Mouse (Mus musculus) cerebellum, adult 11 months (tissue): ENCODE data around the gene Clpx.
"Not testable (repeated sequence)": the region's sequence is repeated elsewhere in the genome, so short reads cannot be mapped to it uniquely, and the experiment has no call there.

Source experiments
- DNase-seq: peaks from one replicate; pipeline ENCODE4 v3.0.0; 2022

Clpx gene

DNA sequence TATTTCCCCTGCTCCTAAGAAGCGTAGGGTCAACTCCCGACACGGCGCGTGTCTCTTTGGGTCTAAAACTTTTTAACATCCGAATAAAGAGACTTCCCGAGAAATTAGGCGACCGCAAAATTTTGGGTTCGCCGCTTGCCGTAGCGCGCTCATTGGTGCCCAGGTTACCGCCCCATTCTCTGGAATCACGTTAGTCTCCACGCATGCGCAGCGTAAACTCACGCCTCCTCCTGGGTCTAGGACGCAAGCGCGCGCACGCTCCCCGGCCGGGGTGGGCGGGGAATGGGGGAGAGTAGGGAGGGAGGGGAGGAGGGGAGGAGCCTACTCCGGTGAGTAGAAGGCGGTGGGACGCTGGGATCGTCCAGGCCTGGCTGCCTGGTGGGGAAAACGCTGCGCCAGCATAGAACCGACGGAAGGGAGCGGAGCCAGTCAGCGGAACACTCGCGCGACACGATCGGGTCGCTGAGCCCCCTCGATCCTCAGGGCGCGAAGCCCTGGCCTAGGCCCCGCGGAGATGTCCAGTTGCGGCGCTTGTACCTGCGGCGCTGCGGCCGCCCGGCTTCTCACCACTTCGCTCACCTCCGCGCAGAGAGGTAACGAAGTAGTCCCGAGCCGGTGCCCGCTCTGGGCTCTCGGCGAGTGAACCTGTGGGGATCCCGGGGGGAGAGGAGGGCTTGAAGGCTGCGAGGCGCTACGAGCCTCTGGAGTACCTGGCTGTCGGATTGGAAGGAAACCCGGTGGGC, at the start of gene Clpx:
Gene Clpx, plus strand, starts transcription at position 288 of the 743 bp plus-strand sequence.
- peak; percentile 97 for DNase-seq

DNA sequence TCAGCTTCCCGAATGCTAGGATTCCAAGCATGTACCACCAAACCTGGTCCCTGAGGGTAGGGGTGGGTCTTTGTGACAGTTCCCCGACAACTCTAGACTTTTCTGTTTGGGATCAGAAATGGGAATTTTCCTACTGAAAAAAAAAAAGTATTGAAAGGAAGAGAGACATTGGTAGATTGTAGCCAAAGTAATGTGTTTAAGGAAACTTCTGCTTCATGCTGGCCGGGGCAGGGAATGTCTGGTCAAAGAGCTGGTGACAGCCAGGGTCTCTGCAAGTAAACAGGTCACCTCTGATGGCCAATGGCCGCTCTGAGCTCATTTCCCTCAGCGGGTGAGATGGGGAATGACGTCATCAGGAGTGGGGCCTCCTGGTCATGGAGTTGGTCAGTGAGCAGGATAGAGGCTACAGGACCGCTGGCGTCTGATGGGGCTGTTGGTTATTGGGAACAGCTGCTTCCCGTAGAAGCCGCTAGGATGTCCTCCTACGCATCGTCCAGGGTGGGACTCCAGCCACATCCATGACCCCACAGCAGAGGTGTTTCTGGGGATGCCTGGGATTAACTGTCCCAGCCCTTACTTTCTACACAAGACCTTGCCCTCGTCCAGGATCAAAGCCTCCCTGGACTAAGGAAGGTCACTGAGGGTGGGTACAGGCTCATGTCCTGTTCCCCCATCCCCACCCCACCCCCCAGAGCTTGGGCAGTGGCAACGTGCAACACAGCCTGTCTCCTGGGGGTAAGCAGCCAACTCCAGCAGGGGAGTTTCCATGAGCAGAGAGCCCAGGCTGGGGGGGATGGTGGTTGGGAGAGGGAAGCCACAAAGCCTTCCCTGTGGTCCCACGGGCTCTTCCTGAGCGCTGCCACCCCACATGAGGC, 46.3 kb upstream of the Clpx start:
- DNase-seq = no peak

DNA sequence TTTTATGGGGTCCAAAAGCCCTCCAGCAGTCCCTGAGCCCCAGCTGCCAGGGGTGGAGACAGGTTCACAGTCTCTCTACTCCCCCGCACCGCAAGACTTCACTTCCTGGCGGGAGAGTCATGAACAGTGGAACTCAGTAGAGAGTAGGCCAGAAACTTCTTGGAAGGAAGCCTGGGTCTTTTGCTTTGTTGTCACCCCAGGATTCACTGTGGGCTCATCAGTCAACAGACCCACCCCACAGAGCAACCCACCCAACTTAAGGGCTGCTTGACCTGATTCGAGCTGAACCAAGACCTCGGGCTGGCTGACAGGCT, 45.7 kb upstream of the Clpx start:
- DNase-seq = no peak

DNA sequence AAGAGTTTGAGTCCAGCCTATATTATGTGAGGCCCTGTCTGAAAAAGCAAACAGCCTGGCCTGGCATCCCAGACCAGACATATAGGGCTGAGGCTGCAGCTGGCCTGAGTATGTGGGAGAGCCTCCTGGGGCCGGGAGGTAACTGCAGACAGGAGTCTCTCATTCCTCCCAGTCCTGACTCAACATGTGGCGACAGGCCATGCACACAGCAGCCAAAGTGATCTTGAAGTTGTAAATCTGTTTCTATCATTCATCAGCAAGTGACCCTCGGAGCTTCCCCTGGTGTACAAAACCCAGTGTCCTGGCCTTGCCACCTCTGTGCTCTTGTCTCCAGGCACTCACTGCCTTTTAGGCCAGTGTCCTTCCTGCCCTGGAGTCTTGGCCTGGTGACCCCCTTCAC, 42.0 kb upstream of the Clpx start:
- DNase-seq = no peak

DNA sequence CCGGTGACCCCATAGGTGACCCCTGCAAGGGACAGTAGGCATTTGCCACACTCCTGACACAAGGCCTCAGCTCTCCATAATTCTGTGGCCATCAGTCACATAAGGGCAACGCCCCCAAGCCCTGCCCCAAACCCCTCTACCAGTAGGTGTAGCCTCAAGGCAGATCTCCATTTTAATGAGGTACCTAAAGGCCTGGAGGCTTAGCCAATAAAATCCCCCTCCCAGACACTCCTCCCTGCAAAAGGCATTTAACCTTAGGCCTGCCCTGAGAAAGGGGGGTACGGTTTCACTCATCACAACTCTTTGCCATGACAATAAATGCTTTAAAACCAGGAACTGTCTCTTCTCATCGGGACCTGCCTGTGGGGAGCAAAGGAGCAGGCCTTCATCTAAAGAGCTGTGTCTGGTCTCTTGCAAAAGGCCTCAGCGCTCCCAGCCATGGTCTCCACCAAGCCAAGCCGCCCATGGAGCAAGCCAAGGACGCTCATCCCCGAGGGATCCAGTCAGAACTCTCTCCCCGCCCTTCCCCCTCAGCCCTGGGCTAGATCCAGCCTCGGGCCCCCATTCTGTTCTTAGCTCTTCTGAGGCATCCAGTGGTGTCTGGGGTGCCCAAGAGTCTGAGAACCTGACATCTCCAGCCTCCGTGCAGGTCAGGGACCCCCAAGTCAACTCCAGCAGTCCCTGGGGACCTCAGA, 38.0 kb upstream of the Clpx start:
- DNase-seq = no peak

DNA sequence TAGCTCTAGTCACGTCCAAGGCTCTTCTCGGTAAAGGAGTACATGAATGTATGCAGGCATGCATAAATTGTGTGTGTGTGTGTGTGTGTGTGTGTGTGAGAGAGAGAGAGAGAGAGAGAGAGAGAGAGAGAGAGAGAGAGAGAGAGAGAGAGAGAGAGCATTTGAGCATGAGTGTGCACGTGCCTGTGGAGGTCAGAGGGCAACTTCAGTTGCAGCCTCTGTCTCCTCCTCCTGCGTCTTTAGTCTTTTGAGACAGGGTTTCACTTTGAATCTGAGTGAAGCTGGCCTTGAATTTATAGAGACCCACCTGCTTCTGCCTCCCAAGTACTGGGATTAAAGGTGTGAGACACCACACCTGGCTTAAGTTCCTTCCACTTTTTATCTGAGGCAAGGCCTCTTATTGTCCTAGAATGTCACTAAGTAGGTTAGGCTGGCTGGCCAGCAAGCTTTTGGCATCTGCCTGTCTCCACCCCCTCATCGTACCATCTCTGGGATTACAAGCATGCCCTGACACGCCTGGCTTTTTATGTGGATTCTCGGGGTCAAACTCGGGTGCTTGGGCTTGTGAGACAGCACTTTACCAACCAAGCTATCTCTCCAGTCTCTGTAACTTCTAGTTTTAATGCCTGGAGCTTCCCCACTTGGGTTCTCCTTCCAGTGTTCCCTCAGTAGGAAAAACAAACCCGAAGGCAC, 36.7 kb upstream of the Clpx start:
- no peak for DNase-seq

DNA sequence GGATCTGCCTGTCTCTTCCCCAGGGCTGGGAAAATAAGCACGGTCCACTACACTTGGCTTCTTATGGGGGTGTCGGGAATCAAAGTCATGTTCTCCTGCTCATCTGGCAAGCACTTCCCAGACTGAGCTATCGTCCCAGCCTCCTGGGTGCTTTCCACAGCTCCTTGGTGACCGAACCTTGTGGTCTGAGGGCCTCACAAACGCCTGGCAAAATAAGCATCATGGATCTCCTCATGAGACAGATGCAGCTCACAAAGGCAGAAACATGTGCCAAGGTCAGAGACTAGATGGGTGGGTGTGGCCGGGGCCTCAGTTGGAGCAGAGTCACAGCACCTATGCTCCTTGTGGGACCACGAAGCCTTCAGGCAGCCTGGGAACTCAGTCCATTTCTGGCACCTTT, 34.7 kb upstream of the Clpx start:
- DNase-seq = no peak

DNA sequence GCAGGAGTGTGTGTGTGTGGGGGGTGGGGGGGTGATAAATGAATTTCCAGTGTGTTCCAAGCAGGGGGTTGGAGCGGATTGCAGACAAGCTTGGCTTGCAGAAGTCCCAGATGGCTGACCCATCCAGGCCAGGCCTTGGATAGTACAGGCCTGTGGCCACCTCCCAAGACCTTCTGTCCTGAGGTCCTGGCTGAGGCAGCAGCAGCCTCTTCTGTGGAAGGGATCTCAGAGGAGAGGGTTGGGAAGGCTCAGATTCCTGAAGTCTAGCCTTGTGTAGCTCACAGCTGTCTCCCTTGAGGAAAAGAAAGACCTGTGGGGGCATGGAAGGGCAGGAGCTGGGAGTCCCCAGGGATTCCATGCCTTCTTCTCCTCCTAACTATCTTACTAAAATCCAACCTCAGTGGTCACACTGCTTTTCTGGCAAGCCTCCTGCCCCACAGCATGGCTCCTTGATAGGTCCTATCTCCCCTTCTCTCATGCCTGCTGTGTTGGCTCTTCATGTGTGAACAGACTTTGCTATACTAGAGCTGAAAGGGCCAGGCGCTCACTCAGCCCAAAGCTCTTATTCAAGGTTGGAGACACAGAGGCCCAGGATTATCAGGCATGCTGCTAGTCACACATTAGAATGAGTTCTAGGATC, 32.3 kb upstream of the Clpx start:
- peak; percentile 60 for DNase-seq

DNA sequence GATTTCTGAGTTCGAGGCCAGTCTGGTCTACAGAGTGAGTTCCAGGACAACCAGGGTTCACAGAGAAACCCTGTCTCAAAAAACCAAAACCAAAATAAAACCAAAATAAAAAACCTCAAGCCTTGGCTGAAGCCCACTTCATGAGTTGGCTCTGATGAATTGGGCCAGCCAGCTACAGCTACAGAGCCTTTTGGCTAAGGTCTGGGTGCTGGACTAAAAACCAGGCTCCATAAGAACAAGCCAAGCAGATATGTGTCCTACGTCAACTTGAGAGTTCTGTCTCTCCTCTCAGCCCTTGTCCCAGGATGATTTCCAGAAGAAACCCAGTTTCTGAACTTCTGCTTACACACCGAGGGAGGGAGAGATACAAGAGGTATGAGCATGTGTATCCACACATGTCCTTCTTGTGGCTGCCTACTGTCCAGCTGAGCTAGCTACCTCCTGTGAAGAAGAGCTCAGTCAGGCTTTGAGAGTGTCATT, 31.4 kb upstream of the Clpx start:
- DNase-seq = no peak

DNA sequence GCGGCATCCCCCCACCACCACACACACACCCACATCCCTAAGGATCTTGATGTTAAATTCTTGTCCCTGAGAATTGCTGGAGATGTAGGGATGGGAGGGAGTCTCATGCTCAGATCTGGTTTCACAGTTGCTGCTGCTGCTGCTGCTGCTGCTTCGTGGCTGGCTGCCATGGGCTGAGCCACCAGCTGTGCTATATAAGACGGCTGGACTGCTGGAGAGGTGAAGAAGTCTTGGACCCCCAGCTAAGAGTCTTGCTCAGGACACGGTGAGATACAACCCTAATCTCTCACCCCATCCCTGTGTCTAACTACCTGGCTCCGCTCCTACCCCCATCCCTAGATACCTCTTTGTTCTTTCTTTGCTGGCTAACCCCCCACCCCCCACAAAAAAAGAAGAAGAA, 29.1 kb upstream of the Clpx start, which contains the start of gene Cilp:
Gene Cilp, plus strand, starts transcription at position 222 of the 400 bp plus-strand sequence.
- no peak for DNase-seq

DNA sequence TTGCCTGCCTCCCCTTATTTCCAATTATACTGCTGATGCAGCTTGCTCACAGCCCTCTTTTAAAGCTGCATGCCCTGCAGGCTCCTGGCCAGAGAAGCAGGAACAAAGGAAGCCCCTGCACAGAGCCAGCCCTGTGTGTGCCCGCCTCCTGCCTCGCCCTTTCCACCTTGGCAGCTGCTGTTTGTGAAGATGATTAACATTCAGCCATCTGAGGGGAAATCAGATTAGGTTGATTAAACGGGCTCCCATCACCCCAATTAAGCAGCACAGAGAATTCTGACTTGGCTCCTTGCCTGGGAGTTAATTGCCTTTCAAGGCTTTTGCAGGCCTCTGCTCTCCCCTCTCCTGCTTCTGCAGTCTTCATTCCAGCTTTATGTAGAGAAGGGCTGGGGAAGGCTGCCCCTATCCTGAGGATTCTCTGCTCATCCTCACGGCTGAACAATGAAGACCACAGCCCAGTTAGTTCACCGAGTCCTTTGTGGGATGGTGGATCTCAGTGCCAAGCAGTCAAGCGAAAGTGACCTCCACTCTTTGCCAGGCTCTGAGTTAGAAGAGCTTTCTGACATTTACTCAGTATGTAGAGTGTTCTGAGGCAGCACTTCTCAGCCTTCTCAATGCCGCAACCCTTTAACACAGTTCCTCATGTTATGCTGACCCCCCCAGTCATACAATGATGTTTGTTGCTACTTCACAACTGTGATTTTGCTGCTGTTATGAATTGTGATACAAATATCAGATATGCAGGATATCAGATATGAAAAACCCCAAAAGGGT, 26.1 kb upstream of the Clpx start:
- DNase-seq = no peak

DNA sequence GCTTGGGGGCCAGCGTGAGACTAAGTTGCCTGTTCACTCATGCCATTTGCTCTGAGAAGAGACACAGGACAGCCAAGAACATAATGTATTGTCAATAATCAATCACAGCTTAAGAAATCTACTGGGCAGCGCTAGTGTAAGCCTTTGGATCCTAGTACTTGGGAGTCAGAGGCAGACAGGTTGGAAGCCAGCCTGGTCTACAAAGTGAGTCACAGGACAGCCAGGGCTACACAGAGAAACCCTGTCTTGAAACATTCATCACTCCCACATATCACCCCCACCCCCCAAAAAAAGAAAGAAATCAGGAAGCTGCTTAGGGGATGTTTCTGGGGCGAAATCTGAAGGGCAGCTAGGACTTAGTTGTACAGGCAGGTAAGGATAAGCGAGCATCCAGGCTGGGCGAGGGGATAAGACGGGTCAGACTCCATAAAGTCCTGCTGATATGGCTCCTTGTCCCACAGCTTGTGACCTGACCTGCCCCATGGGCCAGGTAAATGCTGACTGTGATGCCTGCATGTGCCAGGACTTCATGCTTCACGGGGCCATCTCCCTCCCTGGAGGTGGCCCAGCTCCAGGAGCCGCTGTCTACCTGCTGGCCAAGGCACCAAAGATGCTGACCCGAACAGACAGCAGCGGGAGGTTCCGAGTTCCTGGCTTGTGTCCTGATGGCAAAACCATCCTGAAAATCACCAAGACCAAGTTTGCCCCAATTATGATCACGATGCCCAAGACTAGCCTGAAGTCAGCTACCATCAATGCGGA, 20.8 kb upstream of the Clpx start:
- DNase-seq = no peak

DNA sequence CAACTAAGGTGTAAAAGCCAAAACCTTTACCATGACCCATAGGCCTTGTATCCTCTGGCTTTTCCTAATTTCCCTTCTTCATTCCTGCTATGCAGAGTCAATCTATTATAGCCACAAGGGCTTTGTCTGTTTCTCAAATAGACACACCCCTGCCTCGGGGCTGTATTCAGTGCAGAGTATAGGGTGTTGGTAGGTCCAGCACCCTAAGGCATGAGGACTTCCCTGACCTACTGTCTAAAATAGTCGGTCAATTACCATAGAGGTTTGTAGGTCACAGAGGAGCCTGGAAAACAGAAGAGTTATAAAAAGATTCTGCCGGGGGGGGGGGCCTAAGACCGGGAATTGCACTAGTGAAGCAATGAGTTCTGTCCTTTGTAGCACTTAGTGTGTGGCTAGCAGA, 20.2 kb upstream of the Clpx start:
- no peak for DNase-seq

DNA sequence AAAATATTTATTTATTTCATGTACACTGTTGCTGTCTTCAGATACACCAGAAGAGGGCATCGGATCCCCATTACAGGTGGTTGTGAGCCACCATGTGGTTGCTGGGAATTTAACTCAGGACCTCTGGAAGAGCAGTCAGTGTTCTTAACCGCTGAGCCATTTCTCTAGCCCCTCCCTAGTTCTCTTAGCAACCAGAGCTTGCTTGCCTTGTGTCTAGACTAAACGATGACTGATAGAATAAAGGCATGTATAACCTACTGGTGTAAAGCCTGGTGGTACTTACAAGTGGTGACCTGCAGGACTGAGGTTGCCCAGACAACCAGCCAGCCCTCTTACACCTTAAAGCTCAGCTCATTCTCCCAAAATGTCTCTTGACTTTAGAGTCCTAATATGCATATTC, 19.2 kb upstream of the Clpx start:
- DNase-seq = not testable (repeated sequence)

DNA sequence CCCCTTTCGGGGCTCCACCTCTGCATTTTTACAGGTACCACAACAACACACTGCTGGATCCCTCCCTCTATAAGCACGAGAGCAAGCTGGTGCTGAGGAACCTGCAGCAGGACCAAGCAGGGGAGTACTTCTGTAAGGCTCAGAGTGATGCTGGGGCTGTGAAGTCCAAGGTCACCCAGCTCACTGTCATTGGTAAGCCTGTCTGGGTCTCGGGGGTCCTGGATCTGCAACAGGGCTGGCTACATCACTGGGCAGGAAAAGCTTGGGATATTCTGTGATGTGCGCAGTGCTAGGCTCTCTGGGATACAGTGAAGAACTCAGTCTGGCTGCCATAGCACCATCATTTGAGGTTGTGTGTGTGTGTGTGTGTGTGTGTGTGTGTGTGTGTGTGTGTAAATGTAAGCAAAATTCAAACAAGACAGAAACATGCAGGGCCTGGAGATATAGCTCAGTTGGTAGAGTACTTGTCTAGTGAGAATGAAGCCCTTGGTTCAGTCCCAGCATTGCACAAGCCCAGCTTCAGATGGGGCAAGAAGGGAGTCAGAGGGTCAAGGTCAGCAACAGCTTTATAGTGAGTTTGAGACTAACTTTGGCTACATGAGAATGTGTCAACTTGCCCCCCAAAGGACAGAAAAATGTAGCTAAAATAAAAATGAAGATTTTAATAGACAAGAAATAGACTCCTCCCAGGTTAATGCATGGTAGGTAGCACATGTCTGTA, 18.1 kb upstream of the Clpx start:
- DNase-seq = no peak

DNA sequence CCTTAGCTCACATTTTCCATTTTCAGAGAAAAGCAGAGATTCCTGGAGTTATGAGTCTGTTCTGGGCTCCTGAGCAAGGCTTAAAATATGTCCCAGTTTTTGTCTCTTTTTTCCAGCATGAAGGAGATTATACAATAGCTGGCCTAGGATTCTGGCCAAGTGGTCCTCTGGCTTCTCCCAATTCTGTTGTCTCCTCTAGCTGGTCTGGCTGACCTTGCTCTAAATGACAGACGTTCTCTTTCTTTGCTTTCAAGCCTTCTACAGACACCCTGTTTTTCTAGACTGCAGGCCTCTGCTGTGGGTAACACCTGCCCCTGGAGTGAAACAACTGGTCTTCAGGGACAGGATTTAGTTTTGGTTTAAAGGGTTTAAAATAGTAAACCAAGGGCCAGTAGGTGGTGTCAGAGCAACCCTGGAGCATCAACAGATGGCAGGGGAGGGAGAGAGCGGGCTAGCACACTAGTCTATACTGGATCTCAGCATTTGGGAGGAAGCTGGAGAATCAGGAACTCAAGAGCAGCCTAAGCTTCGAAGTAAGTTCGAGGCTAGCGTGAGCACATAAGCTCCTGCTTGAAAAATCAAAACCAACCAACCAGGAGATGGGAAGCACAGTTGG, 12.4 kb upstream of the Clpx start:
- peak; percentile 41 for DNase-seq

DNA sequence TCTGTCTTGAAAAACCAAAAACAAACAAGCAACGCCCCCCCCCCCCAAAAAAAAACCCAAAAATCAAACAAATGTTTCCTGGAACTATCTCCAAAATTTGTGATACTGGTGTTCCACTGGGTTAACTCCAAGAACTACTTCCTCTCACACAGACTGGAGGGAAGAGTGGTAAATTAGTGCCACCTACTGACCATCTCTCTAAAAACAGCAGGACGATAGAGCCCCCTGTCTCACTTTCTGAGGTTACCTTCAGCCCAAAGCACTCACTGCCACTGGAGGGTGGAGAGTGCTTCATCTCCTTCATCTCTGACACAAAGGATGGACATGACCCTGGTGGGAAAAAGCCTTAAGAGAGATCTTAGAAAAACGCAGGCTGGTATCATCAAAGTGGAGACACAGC, 10.8 kb upstream of the Clpx start:
- DNase-seq = no peak

DNA sequence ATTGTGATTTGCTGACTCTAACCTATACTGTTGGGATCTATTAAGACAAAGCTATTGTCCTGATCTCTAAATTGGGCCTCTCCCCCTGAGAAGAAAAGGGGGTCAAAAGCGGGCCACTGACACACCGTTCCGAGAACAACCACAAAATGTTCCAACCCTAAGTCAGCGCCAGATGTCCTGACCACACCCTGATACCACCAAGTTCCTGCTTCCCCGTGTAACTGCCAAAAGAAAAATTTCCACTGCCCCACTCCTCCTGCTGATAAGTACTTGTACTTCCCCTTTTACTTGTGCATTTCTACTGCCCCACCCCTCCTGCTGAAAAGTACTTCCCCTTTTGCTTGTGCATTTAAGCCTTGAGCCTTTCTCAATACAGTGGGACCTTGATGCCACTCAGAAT, 5.8 kb upstream of the Clpx start:
- not testable (repeated sequence) for DNase-seq

DNA sequence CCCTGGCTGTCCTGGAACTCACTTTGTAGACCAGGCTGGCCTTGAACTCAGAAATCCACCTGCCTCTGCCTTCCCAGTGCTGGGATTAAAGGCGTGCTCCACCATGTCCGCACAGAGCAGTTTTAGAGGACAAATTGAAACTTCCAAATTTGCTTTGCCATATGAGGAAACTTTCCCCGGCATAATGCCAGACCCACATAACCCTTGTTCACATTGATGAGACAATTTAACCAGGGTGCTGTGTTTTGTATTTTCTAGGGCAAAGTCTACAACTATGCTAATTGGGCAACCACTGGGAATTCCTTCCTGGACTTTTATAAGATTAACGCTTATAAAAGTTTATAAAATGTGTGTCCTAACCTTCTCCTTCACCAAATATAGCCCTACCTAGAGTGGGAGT, 4.1 kb upstream of the Clpx start:
- DNase-seq = no peak

DNA sequence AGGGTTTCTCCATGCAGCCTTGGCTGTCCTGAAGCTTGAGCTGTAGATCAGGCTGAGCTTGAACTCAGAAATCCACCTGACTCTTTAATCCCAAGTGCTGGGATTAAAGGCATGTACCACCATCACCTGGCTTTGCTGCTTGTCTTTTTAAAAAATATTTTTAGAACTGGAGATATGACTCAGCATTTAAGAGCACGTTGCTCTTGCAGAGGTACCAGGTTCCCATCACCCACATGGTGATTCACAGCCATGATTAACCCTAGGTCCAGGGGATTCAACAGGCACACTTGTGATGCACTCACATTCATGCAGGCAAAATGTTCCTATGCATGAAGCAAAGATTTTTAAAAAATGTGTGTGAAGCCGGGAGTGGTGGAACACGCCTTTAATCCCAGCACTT, 1.6 kb upstream of the Clpx start:
- DNase-seq = no peak
